Mouse (Mus musculus): ENCODE results near the gene Adamts12. TPM values are rescaled to one million over a fixed set of nuclear protein-coding genes. Genes with fewer than 3 reads are reported as not detected.

The Adamts12 gene
- 2.1 and 2.3 TPM in 2 replicates for polyA plus RNA-seq (2016; fragmentation: Nextera tagmentation; extraction: Ambion mirVana)

DNA sequence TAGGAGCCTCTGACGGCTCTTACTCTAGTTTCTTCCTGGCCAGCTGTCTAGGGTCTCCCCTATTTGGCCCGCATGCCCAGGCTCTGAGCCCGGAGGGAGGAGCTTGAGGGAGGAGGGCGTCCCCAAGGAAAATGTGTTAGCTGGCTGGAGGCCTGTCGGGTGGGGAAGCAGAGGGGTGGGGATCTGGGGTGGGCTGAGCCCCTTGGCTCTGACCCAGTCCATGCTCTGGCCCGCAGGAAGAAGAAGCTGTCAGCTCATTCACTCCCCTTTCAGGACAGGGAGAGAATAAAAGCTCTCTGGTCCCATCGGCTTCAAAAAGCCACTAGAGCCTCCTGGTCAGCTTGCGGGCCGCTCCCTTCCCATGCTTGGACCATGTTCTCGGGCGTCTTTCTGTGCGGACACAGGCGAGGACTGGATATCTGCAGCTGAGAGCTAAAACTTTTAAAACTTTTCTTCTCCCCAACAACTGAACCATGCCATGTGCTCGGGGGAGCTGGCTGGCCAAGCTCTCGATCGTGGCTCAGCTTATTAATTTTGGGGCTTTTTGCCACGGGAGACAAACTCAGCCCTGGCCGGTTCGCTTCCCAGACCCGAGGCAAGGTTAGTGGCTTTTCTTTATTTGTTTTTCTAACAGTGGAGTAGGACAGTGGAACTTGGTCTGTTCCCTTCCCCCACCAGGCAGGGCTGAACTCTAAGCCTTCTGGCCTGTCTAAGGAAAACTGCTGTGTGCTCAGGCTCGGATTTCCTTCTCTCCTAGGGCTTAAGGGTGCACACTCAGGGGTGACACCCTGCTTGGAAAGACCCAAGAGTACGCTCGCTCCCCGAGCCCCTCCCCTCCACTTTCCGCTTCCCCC lies at the start of gene Adamts12:
Gene Adamts12, plus strand, starts transcription at position 233 of the 854 bp plus-strand sequence.
- peak within 1 kb of the TSS; percentile 52 for H3K4me3 ChIP-seq
- H3K4me1 ChIP-seq (replicated peaks): peaks cover 39% of the 10 kb centered on the region
- WGBS: 1% methylated on average over 25 of the region's 25 CpGs
- peak; percentile 63 for DNase-seq (ENCODE audit: low spot score)
- no peaks in the 10 kb centered on the region for H3K36me3 ChIP-seq
- H3K27ac ChIP-seq: peak within 1 kb of the TSS; percentile 86
- H3K9me3 ChIP-seq: no peaks in the 10 kb centered on the region
- H3K27me3 ChIP-seq (ENCODE audit: insufficient read depth, poor library complexity, severe bottlenecking): no peaks in the 10 kb centered on the region

DNA sequence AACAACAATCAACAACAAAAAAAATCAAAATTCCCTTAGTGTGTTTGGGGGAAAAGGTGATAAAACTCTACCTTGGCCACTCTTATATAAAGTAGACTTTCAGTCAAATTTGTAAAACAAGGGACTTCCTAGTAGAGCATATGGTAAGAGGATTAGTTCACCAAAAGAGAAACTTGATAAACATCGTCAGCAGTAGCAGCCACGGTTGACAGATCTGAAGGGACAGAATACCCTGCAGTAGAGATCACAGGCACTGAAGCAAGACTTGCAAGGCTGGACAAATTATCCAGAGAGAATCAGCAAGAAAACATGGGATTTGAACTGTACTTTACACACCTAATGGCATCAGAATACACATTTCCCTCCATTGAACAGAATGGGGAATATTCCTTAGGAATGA lies 49.7 kb upstream of the Adamts12 start:
- Histone ChIP-seq H3K4me3 (no peak overlapping the region), H3K4me1 (replicated peaks) (no peaks in the 10 kb centered on the region), H3K27ac (no peak overlapping the region), H3K27me3 (ENCODE audit: insufficient read depth, poor library complexity, severe bottlenecking) (no peaks in the 10 kb centered on the region), H3K36me3 (no peaks in the 10 kb centered on the region), H3K9me3 (no peaks in the 10 kb centered on the region)
- no peak for DNase-seq (ENCODE audit: low spot score)
- WGBS: 48% methylated on average over 2 of the region's 2 CpGs

DNA sequence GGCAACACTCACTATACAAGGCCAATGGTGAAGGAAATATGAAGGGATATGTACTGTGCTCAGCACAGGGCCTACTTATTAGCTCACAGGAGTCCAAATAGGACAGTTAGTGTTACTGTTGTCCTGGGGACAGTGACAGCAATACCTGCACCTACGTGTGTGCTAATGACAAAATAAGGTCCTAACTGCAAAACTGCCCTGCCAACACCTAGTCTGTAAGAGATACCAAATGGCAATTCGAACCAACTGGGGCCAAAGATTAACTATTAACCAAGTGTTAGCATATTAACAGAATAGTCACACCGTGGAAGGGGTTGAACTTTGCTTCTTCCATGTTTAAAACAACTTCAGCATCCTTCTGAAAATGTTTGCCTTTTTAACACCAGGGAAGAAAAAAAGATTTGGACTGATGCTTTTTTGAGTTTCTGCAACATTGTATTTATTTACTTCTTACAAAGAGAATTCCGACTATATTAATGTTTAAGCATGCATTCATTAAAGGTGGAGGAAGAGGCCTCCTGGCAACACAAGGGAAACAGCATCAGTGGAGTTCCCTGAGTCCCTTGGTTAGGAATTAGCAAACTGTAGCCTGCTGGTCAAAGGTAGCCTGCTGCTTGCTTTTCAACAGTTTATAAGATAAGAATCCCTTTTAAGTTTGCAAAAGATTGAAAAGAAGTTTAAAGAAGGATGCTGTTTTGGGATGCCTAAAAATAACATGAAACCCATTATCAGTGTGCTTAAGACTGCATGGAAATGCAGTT lies 37.6 kb upstream of the Adamts12 start:
- no peak overlapping the region for H3K4me3 ChIP-seq
- H3K9me3 ChIP-seq: no peaks in the 10 kb centered on the region
- WGBS: 77% methylated on average over 4 of the region's 4 CpGs
- no peaks in the 10 kb centered on the region for H3K36me3 ChIP-seq
- no peaks in the 10 kb centered on the region for H3K27me3 ChIP-seq (ENCODE audit: insufficient read depth, poor library complexity, severe bottlenecking)
- no peak overlapping the region for H3K27ac ChIP-seq
- H3K4me1 ChIP-seq (replicated peaks): no peaks in the 10 kb centered on the region
- no peak for DNase-seq (ENCODE audit: low spot score)

DNA sequence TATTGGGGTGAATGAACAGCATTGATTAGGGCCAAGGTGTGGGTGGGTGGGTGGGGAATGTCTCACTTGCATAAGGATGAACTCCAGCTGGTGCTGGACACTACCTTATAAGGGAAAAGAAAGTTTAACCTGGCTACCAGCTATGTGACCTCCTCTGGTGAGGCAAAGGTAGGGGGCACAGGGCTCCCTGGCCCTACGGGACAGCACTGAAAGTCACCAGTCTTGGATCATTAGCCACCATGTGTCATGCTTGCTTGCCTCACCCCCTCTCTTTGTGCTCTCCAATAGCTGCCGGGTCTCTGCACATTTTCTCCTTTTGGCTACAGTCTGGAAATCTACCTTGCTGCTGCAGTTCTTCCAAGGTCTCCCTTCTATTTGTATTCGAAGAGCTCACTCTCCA lies 34.4 kb upstream of the Adamts12 start:
- H3K4me3 ChIP-seq: no peak overlapping the region
- no peaks in the 10 kb centered on the region for H3K4me1 ChIP-seq (replicated peaks)
- no peaks in the 10 kb centered on the region for H3K36me3 ChIP-seq
- no peaks in the 10 kb centered on the region for H3K9me3 ChIP-seq
- WGBS: 75% methylated on average over 3 of the region's 3 CpGs
- no peak overlapping the region for H3K27ac ChIP-seq
- peaks cover 25% of the 10 kb centered on the region for H3K27me3 ChIP-seq (ENCODE audit: insufficient read depth, poor library complexity, severe bottlenecking)
- DNase-seq (ENCODE audit: low spot score): no peak

DNA sequence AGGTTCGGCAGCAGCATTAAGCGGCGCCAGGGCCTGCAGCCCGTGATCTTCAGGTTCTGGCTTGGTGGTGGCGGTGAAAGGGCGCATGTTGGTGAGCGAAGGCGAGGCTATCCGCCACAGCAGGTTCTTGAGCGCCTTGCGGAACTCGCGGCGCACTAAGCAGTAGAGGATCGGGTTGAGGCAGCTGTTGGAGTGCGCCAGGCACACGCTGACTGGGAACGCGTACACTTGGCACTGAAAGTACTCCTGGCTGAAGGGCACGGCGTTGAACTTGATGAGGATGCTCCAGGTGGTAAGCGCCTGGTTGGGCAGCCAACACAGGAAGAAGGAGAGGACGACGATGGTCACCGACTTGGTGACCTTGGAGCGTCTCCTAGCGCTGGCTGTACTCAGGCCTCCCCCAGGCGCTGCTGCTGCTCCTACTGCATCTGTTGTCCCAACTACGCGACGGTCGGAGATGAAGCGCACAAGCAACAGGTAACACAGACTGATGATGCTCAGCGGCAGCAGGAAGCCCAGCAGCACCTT lies 28.6 kb upstream of the Adamts12 start:
- H3K36me3 ChIP-seq: no peaks in the 10 kb centered on the region
- peaks cover 57% of the 10 kb centered on the region for H3K27me3 ChIP-seq (ENCODE audit: insufficient read depth, poor library complexity, severe bottlenecking)
- H3K4me1 ChIP-seq (replicated peaks): peaks cover 23% of the 10 kb centered on the region
- peak; percentile 31 for DNase-seq (ENCODE audit: low spot score)
- no peaks in the 10 kb centered on the region for H3K9me3 ChIP-seq
- WGBS: 5% methylated on average over 34 of the region's 34 CpGs
- H3K27ac ChIP-seq: no peak overlapping the region
- H3K4me3 ChIP-seq: peak overlapping the region; percentile 47

DNA sequence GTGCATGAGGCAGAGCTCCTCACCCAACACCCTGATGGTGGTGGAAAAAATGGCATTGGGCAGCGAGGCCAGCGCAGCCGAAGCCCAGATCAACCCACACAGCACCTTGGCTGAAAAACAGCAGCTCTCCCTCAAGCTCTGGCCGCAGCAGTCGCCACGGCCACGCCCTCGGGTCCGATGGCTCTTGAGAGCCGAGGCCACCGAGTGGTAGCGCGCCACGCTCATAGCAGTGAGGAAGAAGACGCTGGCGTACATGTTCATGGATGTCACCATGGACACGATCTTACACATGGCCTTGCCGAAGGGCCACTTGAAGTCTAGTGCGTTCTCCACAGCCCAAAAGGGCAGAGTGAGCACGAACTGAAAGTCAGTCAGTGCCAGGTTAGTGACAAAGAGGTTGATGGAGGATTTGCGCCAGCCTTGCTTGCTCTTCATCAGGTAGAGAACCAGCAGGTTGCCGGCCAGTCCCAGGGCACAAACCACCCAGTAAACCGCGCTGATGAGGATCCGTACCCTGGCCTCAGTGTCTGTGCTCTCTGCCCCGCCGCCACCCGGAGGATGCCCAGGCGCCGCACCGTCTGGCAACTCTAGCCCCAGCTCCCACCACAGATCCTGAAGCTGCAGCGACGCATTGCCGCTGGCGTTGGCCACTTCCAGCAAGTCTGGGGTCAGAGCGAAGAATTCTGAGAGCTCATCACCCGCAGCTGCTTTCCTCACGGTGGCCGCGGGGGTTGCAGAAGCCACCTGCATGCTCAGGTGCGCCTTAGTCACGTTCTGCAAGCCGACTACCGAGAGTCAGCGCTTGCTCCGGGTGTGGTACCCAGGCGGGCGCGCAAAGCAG lies 27.8 kb upstream of the Adamts12 start:
- H3K4me1 ChIP-seq (replicated peaks): peaks cover 23% of the 10 kb centered on the region
- 3% methylated on average over 49 of the region's 49 CpGs for WGBS
- DNase-seq (ENCODE audit: low spot score): peak; percentile 38
- peak overlapping the region; percentile 47 for H3K4me3 ChIP-seq
- no peaks in the 10 kb centered on the region for H3K9me3 ChIP-seq
- H3K27ac ChIP-seq: no peak overlapping the region
- H3K27me3 ChIP-seq (ENCODE audit: insufficient read depth, poor library complexity, severe bottlenecking): peaks cover 57% of the 10 kb centered on the region
- no peaks in the 10 kb centered on the region for H3K36me3 ChIP-seq

DNA sequence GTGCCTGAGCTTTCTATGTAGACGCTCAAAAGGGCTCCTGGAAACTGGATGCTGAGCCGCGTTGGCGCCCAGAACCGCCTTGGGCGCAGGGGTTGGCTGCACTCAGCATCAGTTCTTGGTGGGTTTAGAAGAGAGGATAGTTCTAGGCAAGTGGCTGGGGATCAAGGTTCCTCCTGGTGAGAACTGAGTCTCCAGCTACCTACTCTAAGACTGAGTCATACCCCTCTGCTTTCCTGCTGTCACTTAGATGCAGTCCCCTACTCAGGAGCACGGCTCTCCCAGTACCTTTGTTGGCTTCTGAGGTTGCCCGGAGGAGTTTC lies 27.3 kb upstream of the Adamts12 start:
- WGBS: 6% methylated on average over 8 of the region's 8 CpGs
- Histone ChIP-seq H3K4me1 (replicated peaks) (peaks cover 23% of the 10 kb centered on the region), H3K36me3 (no peaks in the 10 kb centered on the region), H3K9me3 (no peaks in the 10 kb centered on the region), H3K4me3 (peak overlapping the region; percentile 47), H3K27me3 (ENCODE audit: insufficient read depth, poor library complexity, severe bottlenecking) (peaks cover 57% of the 10 kb centered on the region), H3K27ac (no peak overlapping the region)
- DNase-seq (ENCODE audit: low spot score): peak; percentile 33

DNA sequence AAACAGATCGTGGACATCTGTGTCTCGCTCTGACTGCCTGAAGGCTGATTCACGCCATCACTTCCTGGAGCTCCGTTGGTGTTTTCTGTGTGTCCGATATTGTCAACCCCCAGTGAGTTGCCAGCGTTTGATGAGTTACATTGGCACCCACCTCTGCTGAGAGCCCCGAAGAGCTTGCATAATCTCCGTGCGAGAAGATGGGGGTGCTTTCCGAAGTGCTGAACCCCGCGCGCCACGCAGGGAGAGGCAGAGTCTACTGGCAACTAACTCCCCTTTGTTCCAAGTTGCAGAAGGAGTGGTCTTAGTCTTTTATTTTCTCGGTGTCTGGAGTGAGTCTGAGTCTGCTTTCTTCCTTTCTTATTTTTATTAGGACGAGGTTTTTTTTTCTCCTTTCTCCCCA lies 26.9 kb upstream of the Adamts12 start, which contains the start of gene Rxfp3:
Gene Rxfp3, minus strand, starts transcription at position 281 of the 400 bp plus-strand sequence.
- Histone ChIP-seq H3K9me3 (no peaks in the 10 kb centered on the region), H3K27ac (no peak within 1 kb of the TSS), H3K4me1 (replicated peaks) (peaks cover 23% of the 10 kb centered on the region), H3K36me3 (no peaks in the 10 kb centered on the region), H3K27me3 (ENCODE audit: insufficient read depth, poor library complexity, severe bottlenecking) (peaks cover 57% of the 10 kb centered on the region), H3K4me3 (peak within 1 kb of the TSS; percentile 47)
- WGBS: 4% methylated on average over 16 of the region's 16 CpGs
- DNase-seq (ENCODE audit: low spot score): peak; percentile 25

DNA sequence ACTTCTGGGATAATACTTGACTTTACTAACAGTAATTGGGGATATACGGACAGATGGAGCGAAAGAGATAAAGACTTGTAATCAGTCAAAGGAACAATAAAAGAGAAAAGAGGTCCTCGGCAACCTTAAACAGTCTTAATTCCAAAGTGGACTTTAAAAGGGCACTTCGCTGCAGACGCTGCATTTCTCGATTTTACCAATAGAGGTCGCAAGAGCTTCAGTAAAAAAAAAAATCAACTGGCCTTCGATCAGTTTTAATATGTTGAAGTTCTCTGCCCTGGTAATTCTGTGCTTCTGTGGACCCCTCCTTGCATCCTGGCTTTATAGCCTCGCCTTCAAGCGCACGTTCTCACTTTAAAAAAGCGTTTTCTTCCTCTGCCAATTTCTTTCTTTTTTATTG lies 26.1 kb upstream of the Adamts12 start:
- Histone ChIP-seq H3K27me3 (ENCODE audit: insufficient read depth, poor library complexity, severe bottlenecking) (peaks cover 50% of the 10 kb centered on the region), H3K9me3 (no peaks in the 10 kb centered on the region), H3K4me3 (no peak overlapping the region), H3K4me1 (replicated peaks) (peaks cover 23% of the 10 kb centered on the region), H3K36me3 (no peaks in the 10 kb centered on the region), H3K27ac (no peak overlapping the region)
- peak; percentile 40 for DNase-seq (ENCODE audit: low spot score)
- WGBS: 4% methylated on average over 12 of the region's 12 CpGs

DNA sequence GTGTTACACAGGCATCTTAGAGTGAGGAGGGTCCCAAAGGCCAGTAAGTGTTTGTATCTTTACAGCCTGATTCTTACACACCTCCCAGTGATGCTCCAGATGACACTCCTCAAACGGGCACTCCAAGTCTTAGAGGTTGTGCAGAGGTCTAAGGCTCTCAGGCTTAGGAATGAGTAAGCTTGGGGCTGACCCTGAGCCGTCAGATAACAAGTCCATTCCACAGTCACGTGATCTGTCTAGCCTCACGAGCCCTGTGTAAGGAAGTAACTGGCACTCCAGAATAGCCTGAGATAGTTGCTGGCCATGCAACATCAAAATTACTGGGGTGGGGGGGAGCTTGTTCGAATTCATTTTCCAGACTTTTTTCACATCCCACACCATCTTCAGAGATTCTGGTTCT lies 24.5 kb upstream of the Adamts12 start:
- no peaks in the 10 kb centered on the region for H3K36me3 ChIP-seq
- H3K4me1 ChIP-seq (replicated peaks): peaks cover 23% of the 10 kb centered on the region
- H3K27ac ChIP-seq: no peak overlapping the region
- WGBS: 61% methylated on average over 5 of the region's 5 CpGs
- peaks cover 34% of the 10 kb centered on the region for H3K27me3 ChIP-seq (ENCODE audit: insufficient read depth, poor library complexity, severe bottlenecking)
- DNase-seq (ENCODE audit: low spot score): no peak
- H3K9me3 ChIP-seq: no peaks in the 10 kb centered on the region
- H3K4me3 ChIP-seq: no peak overlapping the region

DNA sequence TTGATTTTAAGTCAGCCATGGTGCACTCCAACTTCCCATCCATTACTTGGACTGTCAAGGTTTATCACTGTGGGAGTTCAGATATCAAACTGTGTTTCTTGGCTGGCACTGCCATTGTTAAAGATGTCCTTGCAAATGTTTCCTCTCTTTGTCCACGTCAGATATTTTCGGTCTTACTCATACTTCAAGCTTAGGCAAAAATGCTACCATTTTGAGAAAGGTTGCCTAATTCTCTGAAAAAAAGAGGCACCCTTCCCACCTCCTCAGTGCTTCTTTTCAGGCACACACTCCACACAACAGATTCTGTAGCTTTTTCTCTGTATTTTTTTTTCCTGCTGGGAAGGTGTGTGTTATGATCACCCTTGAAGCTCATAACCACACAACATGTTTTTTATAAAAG lies 23.4 kb upstream of the Adamts12 start:
- Histone ChIP-seq H3K27ac (no peak overlapping the region), H3K4me3 (no peak overlapping the region), H3K36me3 (no peaks in the 10 kb centered on the region), H3K9me3 (no peaks in the 10 kb centered on the region), H3K27me3 (ENCODE audit: insufficient read depth, poor library complexity, severe bottlenecking) (peaks cover 22% of the 10 kb centered on the region), H3K4me1 (replicated peaks) (peaks cover 16% of the 10 kb centered on the region)
- 89% methylated on average over 2 of the region's 2 CpGs for WGBS
- DNase-seq (ENCODE audit: low spot score): no peak

DNA sequence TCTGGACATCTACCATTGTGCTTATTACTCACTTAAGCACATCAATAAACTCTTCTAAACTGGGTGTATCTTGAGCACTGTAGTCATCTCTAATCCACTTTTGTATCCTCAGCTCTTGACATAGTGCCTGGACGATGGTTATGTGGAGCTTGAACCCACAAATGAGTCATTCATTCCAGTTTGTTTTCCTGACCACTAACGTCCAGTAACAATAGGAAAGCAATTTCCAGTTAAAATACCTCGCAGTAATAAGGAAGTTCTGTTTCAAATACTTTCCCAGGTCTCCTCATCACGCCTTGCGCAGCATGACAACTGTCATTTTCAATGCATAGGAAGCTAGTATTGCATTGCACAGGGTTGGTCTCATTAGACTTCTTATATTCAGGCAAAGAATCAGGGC lies 21.8 kb upstream of the Adamts12 start:
- Histone ChIP-seq H3K4me3 (no peak overlapping the region), H3K36me3 (no peaks in the 10 kb centered on the region), H3K27me3 (ENCODE audit: insufficient read depth, poor library complexity, severe bottlenecking) (peaks cover 6% of the 10 kb centered on the region), H3K4me1 (replicated peaks) (peaks cover under 1% of the 10 kb centered on the region; the same call in 1 of the 2 replicates), H3K9me3 (no peaks in the 10 kb centered on the region), H3K27ac (no peak overlapping the region)
- no peak for DNase-seq (ENCODE audit: low spot score)
- 90% methylated on average over 5 of the region's 5 CpGs for WGBS

All from hindbrain, embryonic 10.5 days (tissue).